Mouse (Mus musculus): ENCODE measurements at regions not wholly inside any gene's neighbourhood (a gene's known extent, or its start where the extent isn't known, plus 50 kb on each side); places are given as distances from the start of the nearest gene placed in this dataset.

DNA sequence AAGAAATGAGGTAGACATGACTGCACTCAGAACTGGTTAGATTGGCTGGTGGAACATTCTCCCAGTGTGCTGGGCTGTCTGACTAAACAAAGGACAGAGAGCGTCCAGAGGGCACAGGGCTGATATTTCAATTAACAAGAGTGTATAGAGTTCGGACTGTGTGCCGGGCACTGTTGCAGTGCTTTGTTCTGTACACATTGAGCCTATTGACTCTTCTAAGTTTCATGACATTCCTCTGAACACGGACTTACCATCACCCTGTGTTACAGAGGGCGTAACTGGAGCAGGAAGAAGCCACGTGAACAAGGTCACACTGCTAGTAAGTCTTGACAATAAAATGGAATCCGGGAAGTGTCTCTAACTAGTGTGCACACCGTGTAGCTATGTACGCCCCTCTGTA lies 92.1 kb upstream of the Barx2 start:
- no peak for DNase-seq (ENCODE audit: low spot score in 2 of 2)

GRCm38 (mm10) chr9:32006350-32006749 lies 93.1 kb upstream of the Barx2 start:
- no peak for DNase-seq (ENCODE audit: low spot score in 2 of 2)

- DNase-seq (ENCODE audit: low spot score in 2 of 2): no peak
These were observed 97.9 kb upstream of the Barx2 start for GRCm38 (mm10) chr9:32010953-32011770.

DNA sequence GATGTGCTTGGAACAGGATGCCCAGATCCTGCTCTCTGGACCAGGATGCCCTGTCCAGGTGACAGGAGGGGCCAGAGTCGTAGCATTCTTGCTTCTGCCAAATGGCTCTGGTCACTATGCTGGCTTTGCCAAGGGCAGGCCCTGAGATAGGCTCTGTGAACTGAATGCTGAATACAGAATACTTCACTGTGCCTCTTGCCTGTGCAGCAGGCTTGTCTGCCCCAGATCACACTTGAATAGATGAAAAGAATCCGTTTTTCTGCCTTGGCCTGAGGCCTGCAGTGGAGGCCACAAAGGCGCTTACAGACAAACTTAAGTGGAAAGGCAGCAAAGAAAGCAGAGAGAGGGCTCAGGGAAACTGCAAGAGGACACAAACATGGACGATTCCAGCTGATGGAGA lies 99.7 kb upstream of the Arhgap32 start:
- DNase-seq (ENCODE audit: low spot score in 2 of 2): peak in 1 of 2 experiments; percentile 56

- DNase-seq (ENCODE audit: low spot score in 2 of 2): no peak
These were observed 97.9 kb upstream of the Arhgap32 start for GRCm38 (mm10) chr9:32018020-32018419.

- no peak for DNase-seq (ENCODE audit: low spot score in 2 of 2)
These were observed 96.2 kb upstream of the Arhgap32 start for GRCm38 (mm10) chr9:32019786-32020185.

DNA sequence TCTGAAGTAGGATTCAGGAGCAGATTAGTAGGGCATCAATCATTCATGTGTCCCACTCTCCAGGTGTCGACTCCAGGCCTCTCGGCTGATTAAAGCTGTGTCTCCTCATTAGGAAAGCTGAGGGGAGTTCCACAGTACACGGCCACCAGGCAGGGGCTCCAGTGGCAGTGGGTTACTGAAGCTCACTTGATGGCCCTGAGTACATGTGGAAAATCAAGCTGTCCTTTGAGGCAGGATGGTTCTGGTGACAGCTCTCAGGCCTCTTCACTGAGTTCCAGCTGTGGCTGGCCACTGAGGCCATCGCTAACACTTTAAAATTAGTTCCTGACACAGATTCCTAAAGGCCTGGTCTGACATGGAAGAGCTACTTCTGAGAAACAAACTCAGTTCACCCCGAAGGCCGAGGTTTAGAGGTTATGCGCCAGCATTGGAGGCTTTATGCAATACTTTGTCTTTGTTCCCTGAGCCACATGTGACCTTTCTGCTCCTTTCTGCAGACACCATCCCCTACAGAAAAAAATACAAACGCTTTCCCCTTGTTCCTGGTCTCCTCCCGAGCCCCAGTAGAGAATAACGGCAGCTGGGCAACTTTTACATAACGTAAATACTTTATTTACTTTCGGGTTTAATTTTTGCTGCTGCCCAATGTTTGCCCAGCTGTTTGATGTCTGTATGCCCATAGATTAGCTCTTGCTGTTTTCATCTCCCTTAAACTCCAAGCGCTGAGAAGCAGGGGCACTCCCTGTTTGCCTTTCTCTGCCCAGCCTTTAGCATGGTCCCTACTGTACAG lies 94.8 kb upstream of the Arhgap32 start:
- DNase-seq (ENCODE audit: low spot score in 2 of 2): no peak

DNA sequence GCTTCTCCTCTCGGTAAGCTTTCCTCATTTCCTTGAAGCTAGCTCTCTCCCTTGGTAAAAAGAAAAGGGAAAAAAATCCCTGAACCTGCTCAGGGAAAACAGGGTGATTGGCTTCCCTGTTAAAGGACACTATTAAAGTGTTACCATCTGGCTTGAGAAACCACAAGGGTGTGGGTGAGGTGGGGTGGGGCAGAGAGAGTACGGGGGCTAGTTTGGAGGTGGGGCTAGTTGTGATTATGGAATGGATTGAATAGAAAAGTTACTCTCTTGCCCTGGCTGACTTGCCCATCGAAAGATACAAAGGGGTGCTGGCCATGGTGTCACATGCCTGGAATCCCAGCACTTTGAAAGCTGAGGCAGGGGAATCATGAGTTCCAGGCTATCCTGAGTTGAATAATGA lies 94.2 kb upstream of the Arhgap32 start:
- DNase-seq (ENCODE audit: low spot score in 2 of 2): no peak

- no peak for DNase-seq (ENCODE audit: low spot score in 2 of 2)
These were observed 92.9 kb upstream of the Arhgap32 start for GRCm38 (mm10) chr9:32022996-32023395.

DNA sequence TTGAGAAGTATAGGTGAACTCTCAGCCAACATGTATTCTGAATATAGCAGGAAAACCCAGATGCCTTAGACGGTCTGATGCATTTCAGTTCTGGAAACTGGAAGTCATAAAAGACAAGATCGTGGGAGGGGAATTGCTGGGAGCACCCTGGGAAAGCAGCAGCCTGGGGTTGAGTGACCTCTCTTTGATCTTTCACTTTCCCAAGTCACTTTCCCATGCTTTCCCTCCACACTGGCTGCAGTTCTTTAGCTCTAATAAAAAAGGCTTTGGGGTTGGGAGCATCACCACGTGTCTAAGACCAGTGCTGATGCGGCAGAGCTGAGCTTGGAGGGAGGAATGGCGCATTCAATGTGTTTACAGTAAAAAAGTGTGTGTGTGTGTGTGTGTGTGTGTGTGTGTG lies 91.2 kb upstream of the Arhgap32 start:
- no peak for DNase-seq (ENCODE audit: low spot score in 2 of 2)

DNA sequence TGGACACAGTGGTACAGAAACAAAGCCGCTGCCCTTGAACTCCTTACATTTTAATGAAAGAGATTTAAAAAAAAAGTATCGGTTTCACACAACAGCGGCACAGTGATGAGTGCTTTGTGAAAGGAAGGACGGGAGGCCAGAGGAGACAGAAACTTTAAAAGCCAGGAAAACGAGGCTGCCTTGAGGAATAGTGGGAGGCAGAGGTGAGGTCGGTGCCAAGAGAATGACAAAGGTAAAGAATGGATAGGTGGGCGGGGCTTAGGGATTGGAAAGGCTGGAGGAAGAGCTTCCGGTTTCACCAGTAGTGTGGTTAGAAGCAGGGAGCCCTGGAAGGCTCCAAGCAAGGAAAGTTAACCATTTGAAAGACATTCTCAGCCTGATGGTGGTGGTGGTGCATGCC lies 88.0 kb upstream of the Arhgap32 start:
- no peak for DNase-seq (ENCODE audit: low spot score in 2 of 2)

GRCm38 (mm10) chr9:32029001-32029400 lies 86.9 kb upstream of the Arhgap32 start:
- no peak for DNase-seq (ENCODE audit: low spot score in 2 of 2)

DNA sequence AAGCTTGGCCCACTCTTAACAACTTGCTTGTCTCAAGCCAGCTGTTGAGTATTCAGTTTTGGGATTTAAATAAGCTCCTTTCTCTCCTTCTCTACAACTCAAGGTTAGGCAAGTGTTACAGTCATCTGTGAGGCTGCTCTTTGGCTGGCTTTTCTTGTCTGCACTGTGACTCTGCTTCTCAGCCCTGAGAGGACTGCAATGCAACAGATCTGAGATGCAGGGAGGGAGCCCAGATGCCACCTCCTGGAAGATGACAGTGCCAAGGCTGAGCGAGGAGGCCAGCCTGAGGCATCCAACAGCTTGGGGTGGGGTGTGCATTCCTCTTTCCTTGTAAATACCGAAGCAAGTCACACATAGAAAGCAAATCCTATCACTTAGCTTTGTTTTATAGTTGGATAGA lies 86.2 kb upstream of the Arhgap32 start:
- no peak for DNase-seq (ENCODE audit: low spot score in 2 of 2)

GRCm38 (mm10) chr9:32030203-32030602 lies 85.7 kb upstream of the Arhgap32 start:
- no peak for DNase-seq (ENCODE audit: low spot score in 2 of 2)

DNA sequence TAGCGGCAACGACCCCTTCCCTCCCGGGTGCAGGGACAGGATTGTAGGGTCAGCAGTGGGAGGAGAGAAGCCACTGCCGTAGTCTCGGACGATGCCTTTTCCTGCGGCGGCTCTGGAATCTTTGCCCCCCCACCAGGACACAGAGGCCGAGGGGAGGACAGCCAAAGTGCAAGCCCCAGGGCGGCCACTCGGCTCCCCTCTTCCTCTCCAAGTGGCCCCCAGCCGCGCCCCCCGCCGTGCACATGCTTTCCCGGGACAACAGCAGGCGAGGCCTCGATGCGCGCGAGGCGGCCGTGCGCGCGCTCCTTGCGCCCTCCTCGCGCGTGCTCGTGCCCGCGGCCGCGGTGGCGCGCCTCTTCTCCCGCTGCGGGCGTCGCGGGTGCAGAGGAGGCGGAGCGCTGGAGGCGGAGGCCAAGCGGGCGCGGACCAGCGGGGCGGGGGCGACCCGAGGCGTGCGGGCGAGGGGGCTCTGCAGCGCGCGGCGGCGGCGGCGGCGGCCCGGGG lies 83.9 kb upstream of the Arhgap32 start:
- peak; percentile 77 to 84 for DNase-seq (ENCODE audit: low spot score in 2 of 2)

GRCm38 (mm10) chr9:32032521-32033185 lies 83.3 kb upstream of the Arhgap32 start:
- DNase-seq (ENCODE audit: low spot score in 2 of 2): peak; percentile 49 to 56

DNA sequence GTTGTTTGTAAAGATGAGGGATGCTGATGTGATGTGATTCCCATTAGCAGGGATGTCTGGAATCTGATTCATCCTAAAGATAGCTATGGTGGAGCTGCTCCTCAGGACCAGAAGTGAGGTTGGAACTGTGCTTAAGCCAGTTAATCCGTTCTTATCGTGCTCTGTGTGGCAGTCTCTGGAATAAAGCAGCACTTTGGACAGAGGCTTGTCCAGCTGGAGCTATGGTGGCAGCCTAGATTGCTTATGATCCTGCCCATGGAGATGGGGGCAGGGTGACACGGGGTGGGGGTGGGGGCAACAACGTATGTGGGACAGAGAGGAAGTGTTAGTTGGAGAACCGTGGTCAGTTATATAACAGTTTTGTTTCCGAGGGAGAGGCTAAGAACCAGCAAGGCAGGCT lies 82.0 kb upstream of the Arhgap32 start:
- DNase-seq (ENCODE audit: low spot score in 2 of 2): no peak

DNA sequence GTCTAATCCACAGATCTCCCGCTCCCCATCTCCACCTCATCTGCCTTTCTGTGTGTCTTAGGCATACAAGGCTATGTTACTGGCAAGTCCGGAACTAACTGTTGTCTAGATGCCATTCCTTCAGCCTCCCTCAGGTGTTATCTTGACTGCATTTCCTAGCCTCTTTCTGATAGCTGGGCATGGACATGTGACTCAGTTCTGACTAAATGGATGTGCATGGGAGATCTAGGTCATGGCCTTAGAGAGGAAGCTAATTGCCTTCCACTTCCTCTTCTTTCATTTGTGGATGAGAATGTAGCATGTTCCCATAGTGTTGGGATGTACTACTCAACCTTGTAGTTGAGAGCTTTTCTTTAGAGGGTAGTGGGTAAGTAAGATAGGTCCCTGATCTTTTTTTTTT lies 75.9 kb upstream of the Arhgap32 start:
- DNase-seq (ENCODE audit: low spot score in 2 of 2): no peak

DNA sequence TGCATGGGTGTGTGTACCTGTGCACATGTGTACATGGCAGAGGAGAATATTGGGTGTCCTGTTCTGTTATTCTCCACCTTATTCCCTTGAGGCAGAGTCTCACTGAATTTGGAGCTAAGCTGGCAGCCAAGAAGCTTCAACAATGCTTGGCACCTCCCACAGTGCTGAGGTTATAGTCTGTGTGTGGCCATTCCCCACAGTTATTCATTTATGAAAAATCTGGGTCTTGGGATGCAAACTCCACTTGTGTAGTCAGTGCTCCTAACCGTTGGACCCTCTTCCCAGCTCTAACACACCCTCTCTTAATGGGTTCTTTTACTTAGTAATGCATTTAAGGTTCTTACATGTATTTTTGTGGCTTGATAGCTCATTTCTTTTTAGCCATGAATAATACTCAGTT lies 72.6 kb upstream of the Arhgap32 start:
- no peak for DNase-seq (ENCODE audit: low spot score in 2 of 2)

- no peak for DNase-seq (ENCODE audit: low spot score in 2 of 2)
These were observed 69.1 kb upstream of the Arhgap32 start for GRCm38 (mm10) chr9:32046791-32047190.

GRCm38 (mm10) chr9:32048941-32049340 lies 67.0 kb upstream of the Arhgap32 start:
- no peak for DNase-seq (ENCODE audit: low spot score in 2 of 2)

DNA sequence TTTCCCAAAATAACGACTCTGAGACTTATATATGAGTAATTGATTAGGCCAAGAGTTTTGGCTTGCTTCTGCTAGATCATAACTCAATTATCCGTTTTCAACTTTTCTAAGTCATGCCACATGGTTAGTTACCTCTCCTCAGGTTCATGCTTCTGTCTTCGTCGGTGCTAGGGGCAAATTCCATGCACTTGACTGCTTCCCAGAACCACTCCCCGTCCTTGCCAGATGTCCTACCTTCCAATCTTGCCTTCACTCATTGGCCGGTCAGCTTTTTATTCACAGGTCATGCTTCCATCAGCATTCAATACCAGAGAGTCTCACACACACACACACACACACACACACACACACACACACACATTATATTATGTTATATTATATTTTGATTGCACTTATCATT lies 66.4 kb upstream of the Arhgap32 start:
- no peak for DNase-seq (ENCODE audit: low spot score in 2 of 2)
